Mouse (Mus musculus) cerebellum, adult (tissue): ENCODE measurements at regions not wholly inside any gene's neighbourhood (a gene's known extent, or its start where the extent isn't known, plus 50 kb on each side); places are given as distances from the start of the nearest gene placed in this dataset.

Experiments used
- ATAC-seq: cut with Nextera tagmentation; 2 replicates; pipeline ENCODE4 v1.9.2; 2017; ENCODE audit warnings: mild to moderate bottlenecking, moderate library complexity, mixed read lengths; ENCODE audit not compliant: insufficient number of reproducible peaks, low FRiP score, low TSS enrichment

GRCm38 (mm10) chr2:50809823-50810222, 339.1 kb downstream of the Rnd3 start:
- ATAC-seq: no peak

DNA sequence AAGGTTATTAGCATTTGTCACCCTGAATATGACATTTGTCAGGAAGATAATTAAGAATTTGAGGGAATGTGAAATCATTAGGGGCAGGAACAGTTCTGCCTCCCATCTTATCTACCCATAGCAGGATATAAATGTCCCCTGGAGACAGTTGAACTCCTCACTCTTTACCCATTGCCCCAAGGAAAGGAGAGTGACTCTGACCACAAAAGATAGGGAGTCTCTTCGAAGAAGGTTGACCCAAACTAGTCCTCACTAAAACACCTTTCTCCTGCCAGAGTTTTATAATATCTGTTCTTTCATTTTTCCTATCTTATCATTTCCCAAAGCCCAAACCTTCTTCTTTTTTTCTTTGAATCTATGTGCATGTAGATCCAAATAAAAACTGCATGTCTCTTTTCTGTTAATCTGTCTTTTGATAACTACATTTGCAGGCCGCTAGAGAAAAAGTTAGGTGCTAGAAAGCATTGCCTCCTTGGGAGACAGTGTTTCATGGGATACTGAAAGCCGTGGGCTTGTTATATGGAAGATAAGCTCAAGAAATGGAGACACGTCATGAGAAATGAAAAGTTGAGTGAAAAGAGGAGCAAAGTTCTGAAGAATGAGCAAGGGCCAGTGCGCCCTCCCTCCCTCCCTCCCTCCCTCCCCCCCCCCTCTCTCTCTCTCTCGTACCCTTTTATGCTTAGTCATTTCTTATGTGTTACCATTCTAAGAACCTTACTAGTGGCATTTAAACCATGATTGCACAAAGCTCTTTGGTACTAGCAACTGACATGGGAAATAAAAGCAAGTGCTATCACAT, 341.6 kb downstream of the Rnd3 start:
- no peak for ATAC-seq

GRCm38 (mm10) chr2:50805645-50806044, 343.3 kb downstream of the Rnd3 start:
- ATAC-seq: no peak

- no peak for ATAC-seq
Measured at GRCm38 (mm10) chr2:50796087-50796486, 352.8 kb downstream of the Rnd3 start.

DNA sequence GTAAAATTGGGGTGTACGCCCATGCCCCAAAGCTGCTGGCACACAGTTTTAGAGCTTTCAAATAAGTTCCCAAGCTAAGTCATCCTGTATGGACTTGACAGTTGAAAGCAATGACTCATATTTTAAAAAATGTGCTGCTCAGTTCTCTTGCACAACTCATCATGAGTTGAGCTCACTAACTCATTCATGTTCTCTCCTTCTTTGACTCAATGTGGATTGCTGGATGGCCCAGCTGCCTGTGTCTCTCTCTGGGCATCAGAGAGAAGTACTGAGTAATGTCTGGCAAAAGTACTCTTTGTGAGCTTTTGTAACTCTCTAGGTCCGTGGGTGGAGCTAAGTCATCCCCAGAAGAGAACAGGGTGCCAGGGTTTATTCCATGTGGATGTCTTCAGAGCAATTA, 355.3 kb downstream of the Rnd3 start:
- ATAC-seq: no peak

- ATAC-seq: no peak
Measured at GRCm38 (mm10) chr2:50793067-50793466, 355.8 kb downstream of the Rnd3 start.

DNA sequence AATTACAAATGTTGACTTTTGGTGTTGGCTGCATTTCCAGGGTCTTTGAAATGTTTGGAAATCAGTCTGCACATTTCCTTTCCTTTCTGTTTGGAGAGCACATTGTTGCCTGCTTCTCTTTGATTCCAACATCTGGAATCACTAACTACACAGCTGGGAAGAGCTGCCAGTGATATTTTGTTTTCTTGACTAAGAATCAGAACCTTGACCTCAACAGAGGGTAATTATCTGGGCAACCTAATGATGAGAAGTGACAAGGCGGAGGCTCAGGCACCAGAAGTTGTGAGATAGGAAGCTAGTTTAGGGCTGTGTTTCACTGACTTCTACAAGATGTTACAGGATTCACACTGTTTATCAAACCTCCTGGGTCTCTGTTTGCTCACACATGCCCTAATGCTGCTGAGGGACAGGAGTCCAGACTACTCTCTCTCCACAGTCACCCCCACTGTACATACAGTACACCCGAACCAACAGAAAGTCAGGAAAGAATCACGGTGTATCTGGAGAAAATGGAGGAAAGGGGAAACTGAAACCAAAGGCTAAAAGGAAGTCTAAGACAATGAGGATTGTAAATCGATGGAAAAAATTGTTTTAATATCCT, 359.8 kb downstream of the Rnd3 start:
- ATAC-seq: no peak

DNA sequence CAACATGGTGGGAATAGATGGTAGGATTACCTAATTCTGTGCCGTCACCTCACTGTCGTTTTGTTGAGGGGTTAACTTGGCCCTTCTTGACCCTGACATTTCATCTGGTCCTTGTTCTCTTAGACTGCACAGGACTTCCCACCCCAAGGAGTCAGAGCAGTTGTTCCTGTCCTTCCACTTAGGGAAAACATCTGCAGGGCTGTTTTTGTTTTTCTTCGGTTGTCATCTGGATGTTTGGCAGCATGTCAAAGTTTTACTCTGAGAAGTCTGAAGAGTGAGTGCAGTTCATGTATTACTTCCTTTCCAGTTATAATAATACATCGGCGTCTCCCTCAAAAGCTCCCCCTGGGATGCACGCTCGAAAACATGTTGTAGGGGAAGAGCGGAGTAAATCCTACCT, 376.8 kb downstream of the Rnd3 start:
- no peak for ATAC-seq

- ATAC-seq: no peak
Measured at GRCm38 (mm10) chr2:50759016-50759415, 389.9 kb downstream of the Rnd3 start.

DNA sequence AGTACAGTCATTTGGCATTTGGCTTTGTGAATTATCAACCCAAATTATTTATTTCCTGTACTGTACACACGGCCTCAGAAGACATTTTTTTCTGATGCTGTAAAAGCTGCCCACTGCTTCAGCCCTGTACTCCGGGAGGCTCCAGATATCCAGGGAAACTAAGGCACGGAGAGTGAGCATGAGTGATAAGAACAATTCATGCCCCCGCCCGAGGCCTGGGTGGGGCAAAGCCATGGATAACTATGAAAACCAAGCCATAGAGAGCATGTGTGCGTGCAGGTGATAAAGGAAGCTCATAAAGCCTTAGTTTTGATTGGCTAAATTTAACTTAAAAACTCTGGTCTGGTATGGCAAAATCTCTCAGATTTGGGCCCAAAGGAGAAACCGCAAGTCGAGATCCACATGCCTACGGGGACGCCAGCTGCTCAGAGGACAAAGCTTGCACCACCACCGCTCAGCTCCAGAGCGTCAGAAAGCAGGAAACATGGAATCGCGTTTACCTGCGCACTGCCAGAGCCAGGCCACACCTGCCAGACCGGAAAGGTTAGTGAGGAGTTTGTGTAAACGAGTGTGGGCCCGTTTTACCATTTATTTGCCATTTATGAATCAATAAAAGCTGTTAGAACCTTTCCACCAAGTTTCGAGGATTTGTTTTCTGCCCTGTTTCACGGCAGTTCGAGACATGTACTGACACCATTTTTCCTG, 390.9 kb downstream of the Rnd3 start:
- no peak for ATAC-seq

GRCm38 (mm10) chr2:50755616-50756450, 393.1 kb downstream of the Rnd3 start:
- no peak for ATAC-seq

GRCm38 (mm10) chr2:50755160-50755559, 393.8 kb downstream of the Rnd3 start:
- ATAC-seq: no peak

- ATAC-seq: no peak
Measured at GRCm38 (mm10) chr2:50752408-50752807, 396.5 kb downstream of the Rnd3 start.

- ATAC-seq: no peak
Measured at GRCm38 (mm10) chr2:50750799-50751198, 398.1 kb downstream of the Rnd3 start.

DNA sequence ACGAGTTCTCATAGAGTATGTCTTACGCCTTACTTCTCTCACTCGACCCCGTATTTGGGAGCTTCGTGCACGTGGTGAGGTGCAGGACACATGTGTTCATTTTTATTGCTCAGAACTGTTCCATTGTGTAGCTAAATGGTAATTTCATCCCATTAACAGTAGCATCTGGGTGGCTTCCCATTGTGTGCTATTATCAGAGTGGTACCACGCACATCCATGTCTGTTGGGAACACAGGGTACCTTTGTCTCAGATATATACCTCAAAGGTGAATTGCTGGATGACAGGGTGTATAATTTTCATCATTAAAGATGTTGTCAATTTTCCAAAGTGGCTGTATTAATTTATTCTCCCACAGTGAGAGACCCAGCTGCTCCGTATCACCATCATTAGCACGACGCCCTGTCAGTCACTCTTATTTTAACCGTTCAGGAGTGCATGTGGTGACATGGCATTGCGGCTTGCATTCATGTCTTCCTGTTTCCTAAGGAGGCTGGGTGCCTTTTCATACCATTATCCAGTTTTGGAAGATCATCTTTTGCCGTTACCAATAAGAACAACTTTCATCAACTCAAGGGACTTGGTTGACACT, 404.2 kb downstream of the Rnd3 start:
- no peak for ATAC-seq

DNA sequence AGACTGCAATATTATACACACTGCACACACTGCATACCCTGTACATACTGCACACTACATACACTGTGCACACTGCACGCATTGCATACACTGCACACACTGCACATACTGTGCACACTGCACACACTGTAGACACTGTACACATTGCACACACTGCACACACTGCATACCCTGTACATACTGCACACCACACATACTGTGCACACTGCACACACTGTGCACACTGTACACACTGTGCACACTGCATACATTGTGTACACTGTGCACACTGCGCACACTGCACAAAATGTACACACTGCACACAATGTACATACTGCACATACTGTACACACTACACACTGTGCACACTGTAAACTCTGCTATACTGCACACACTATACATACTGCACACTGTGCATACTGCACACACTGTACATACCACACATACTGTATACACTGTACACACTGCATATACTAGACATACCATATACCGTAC, 405.1 kb downstream of the Rnd3 start:
- ATAC-seq: no peak; the same call in 1 of the 2 replicates

DNA sequence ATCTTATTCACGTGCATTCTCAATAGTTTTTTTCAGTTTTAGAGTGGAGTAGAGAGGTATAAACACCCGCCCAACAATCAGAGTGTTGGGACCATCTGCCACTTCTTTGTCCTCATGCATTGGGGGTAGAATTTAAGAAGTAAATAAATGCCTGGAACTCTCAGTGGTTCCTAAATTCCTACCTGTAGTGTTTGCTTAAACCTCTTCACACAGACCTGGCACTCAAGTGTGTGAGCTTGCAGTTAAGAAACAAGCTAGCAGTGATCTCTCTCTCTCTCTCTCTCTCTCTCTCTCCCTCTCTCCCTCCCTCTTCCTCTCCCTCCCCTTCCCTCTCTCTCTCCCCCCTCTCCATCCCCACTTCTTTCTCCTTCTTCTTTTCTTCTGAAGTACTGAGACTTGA, 406.5 kb downstream of the Rnd3 start:
- no peak for ATAC-seq

DNA sequence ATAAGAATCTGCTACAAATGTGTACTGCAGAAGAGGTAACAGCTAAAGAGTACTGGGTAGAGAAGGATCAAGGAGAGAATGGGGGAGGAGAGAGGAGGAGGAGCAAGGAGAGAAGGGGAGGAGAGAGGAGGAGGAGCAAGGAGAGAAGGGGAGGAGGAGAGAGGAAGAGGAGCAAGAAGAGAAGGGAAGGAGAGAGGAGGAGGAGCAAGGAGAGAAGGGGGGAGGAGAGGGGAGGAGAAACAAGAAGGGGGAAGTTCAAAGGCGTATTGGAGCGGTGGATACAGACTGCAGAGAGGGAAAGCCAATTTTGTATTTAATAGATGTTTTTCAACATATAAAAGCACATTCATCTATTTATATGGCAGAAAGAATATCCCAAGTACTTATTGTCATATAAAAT, 407.6 kb downstream of the Rnd3 start:
- ATAC-seq: no peak

DNA sequence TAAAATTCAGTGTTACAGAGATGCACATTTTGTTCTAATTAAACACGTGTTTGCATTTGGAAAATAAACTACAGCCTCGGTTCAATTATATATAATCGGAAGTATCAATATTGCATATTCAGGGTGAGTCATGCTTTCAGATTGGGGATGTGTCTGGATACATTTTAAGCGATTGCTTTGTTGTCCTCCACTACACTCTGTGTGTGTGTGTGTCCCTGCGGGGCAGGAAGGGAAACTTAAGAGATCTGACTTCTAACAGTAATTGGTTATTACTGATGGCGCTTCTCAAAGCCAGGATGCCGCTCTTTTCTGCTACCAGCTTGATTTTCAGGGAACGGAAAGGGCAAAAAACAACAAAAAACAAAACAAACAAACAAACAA, 409.3 kb downstream of the Rnd3 start:
- no peak for ATAC-seq

- ATAC-seq: no peak
Measured at GRCm38 (mm10) chr2:50738936-50739598, 409.8 kb downstream of the Rnd3 start.
